ENCODE assay signal across 24 mouse cellular contexts in genomic region chr6:148708389-148708788, GRCm38 (mm10).
DNase-seq lines count a peak whose midpoint lies in the region; ATAC-seq and TF ChIP-seq lines count a peak whose summit lies in the region.
"Had no signal": no experiment of that assay in that cellular context is flagged by ENCODE, and none has a peak within 500 bp of the region (broad histone marks: within the 10 kb centered on the region; RNA-seq: fewer than 3 reads in every experiment).

No protein-coding gene starts in this region.

- dilution Hi-C loops in CH12.LX (cut with MboI; ENCODE audit: extremely low pct_ligation_motif_present, extremely low pct_unique_long_range_greater_than_20kb, low sequenced_read_pairs) = no loop called here

- H3K4me2 ChIP-seq in CH12.LX (ENCODE audit: insufficient read depth, low read depth, poor library complexity, severe bottlenecking) = no peak overlapping the region
- H3K4me2 ChIP-seq in midbrain, embryonic 14.5 days (ENCODE audit: low read length) = no peak overlapping the region
- H3K4me2 ChIP-seq: forebrain, embryonic 13.5 days; heart, embryonic 11.5 days; hindbrain, embryonic 14.5 days had no signal

- H3K9ac ChIP-seq in CH12.LX (ENCODE audit: insufficient read depth, low read depth) = no peak overlapping the region
- no peak overlapping the region for H3K9ac ChIP-seq in midbrain, embryonic 14.5 days (replicated peaks; ENCODE audit: low read length)
- H3K9ac ChIP-seq: forebrain, embryonic 13.5 days; hindbrain, embryonic 14.5 days had no signal

- H3K79me2 ChIP-seq in CH12.LX (replicated peaks; ENCODE audit: control insufficient read depth, extremely low read depth, insufficient read depth, poor library complexity, severe bottlenecking) = no peaks in the 10 kb centered on the region

- TF ChIP-seq CTCF in CH12.LX (conservative IDR thresholded peaks at IDR 0.05 in 1 of 2, IDR thresholded peaks at IDR 0.05 in 1 of 2; ENCODE audit: low read depth in 2 of 2, low read length in 2 of 2) = no peak
- no peak for TF ChIP-seq CTCF in gastrocnemius, adult 2 months (IDR thresholded peaks at IDR 0.05)

- TF ChIP-seq RAD21 in CH12.LX (IDR thresholded peaks at IDR 0.05; ENCODE audit: low read depth, low read length) = no peak

- no peak for TF ChIP-seq EP300 in CH12.LX (IDR thresholded peaks at IDR 0.05; ENCODE audit: low read length)

- in situ Hi-C loops in CH12.LX (cut with MboI; ENCODE audit: low pct_ligation_motif_present, low pct_unique_long_range_greater_than_20kb, low sequenced_read_pairs) = no loop called here

- 88% methylated on average over 2 of the region's 2 CpGs for WGBS in midbrain, embryonic 14.5 days

- no peaks in the 10 kb centered on the region for H3K27me3 ChIP-seq in CH12.LX (replicated peaks)
- H3K27me3 ChIP-seq in midbrain, embryonic 14.5 days (ENCODE audit: control insufficient read depth, insufficient read depth, low read length) = no peaks in the 10 kb centered on the region
- H3K27me3 ChIP-seq: forebrain, embryonic 13.5 days had no signal

- no peak overlapping the region for H3K27ac ChIP-seq in CH12.LX (ENCODE audit: insufficient read depth, low read depth)
- H3K27ac ChIP-seq in midbrain, embryonic 14.5 days (replicated peaks; ENCODE audit: low read depth, low read length) = no peak overlapping the region
- no peak overlapping the region for H3K27ac ChIP-seq in gastrocnemius, adult 2 months
- H3K27ac ChIP-seq: forebrain, embryonic 10.5 days; forebrain, embryonic 13.5 days; hindbrain, embryonic 14.5 days; hindbrain, postnatal 0 days had no signal

- intact Hi-C loops in gastrocnemius, adult 2 months (cut with DNase I) = no loop called here

- peaks cover 8 to 12% of the 10 kb centered on the region in 2 experiments for H3K4me1 ChIP-seq in CH12.LX (ENCODE audit: control insufficient read depth in 1 of 2, insufficient read depth in 2 of 2)
- no peaks in the 10 kb centered on the region for H3K4me1 ChIP-seq in midbrain, embryonic 14.5 days (ENCODE audit: control insufficient read depth, insufficient read depth, low read length)
- H3K4me1 ChIP-seq: forebrain, embryonic 10.5 days; forebrain, embryonic 13.5 days had no signal

- H3K36me3 ChIP-seq in CH12.LX (replicated peaks in 1 of 2; ENCODE audit: control insufficient read depth in 1 of 2, insufficient read depth in 1 of 2, low read length in 1 of 2) = no peaks in the 10 kb centered on the region
- H3K36me3 ChIP-seq in midbrain, embryonic 14.5 days (ENCODE audit: control insufficient read depth, insufficient read depth, low read length) = no peaks in the 10 kb centered on the region
- H3K36me3 ChIP-seq: forebrain, embryonic 10.5 days; G1E had no signal

- H3K4me3 ChIP-seq in CH12.LX (replicated peaks in 1 of 3; ENCODE audit: low read depth in 2 of 3, low read length in 2 of 3, poor library complexity in 1 of 3) = no peak overlapping the region
- H3K4me3 ChIP-seq in midbrain, embryonic 14.5 days (replicated peaks; ENCODE audit: low read depth, low read length) = no peak overlapping the region
- H3K4me3 ChIP-seq in gastrocnemius, adult 2 months = no peak overlapping the region
- H3K4me3 ChIP-seq: forebrain, embryonic 10.5 days; forebrain, embryonic 13.5 days had no signal

- DNase-seq in 416B (ENCODE audit: low read depth) = peak; percentile 53
- peak; percentile 4 for DNase-seq in CH12.LX (ENCODE audit: extremely low read depth)
- DNase-seq in liver = no peak
- DNase-seq in midbrain, embryonic 14.5 days = no peak
- DNase-seq in gastrocnemius, adult 2 months = no peak
- DNase-seq: adrenal gland, adult 2 months; adrenal gland, postnatal 25 days; cerebellum, adult 11-12 months; cerebellum, adult 8-10 months; cerebellum, postnatal 10 days; cerebellum, postnatal 36 days; gastrocnemius, postnatal 25 days; heart, postnatal 36 days had no signal

- no peak for TF ChIP-seq POLR2A in CH12.LX (IDR thresholded peaks at IDR 0.05; ENCODE audit: low read depth, low read length)

- peak; percentile 61 for ATAC-seq in granulocyte monocyte progenitor cell, adult 5-6 weeks (replicated peaks; ENCODE audit: poor library complexity, severe bottlenecking)
- ATAC-seq in megakaryocyte progenitor cell, adult 5-6 weeks (replicated peaks; ENCODE audit: poor library complexity) = peak; percentile 42
- ATAC-seq in midbrain, embryonic 14.5 days (ENCODE audit: low FRiP score, low TSS enrichment) = no peak
- ATAC-seq: forebrain, embryonic 13.5 days; forebrain, embryonic 16.5 days; hindbrain, postnatal 0 days; inflammation-experienced regulatory T-cells, adult 6 months; intestine, embryonic 16.5 days had no signal

- H3K9me3 ChIP-seq in CH12.LX (replicated peaks; ENCODE audit: low read length) = no peaks in the 10 kb centered on the region
- H3K9me3 ChIP-seq in midbrain, embryonic 14.5 days (ENCODE audit: control insufficient read depth, low read length) = no peaks in the 10 kb centered on the region
- H3K9me3 ChIP-seq: forebrain, embryonic 10.5 days; forebrain, embryonic 13.5 days; G1E had no signal

TF ChIP-seq in CH12.LX, 34 proteins besides CTCF, POLR2A, EP300 and RAD21:
- TF ChIP-seq MAZ (IDR thresholded peaks at IDR 0.05; ENCODE audit: low read depth, low read length) = no peak
- no peak for TF ChIP-seq TBP (conservative IDR thresholded peaks at IDR 0.05; ENCODE audit: low read depth, low read length)
- no peak for TF ChIP-seq IRF4 (IDR thresholded peaks at IDR 0.05; ENCODE audit: low read depth, low read length)
- TF ChIP-seq JUND (conservative IDR thresholded peaks at IDR 0.05; ENCODE audit: low read depth, low read length) = no peak
- no peak for TF ChIP-seq UBTF (IDR thresholded peaks at IDR 0.05; ENCODE audit: low read depth, low read length)
- no peak for TF ChIP-seq BHLHE40 (IDR thresholded peaks at IDR 0.05; ENCODE audit: low read depth, low read length)
- TF ChIP-seq ZC3H11A (IDR thresholded peaks at IDR 0.05; ENCODE audit: low read depth, low read length) = no peak
- no peak for TF ChIP-seq POLR2AphosphoS2 (IDR thresholded peaks at IDR 0.05; ENCODE audit: low read depth, low read length)
- TF ChIP-seq SIN3A (IDR thresholded peaks at IDR 0.05; ENCODE audit: low read length) = no peak
- no peak for TF ChIP-seq USF1 (IDR thresholded peaks at IDR 0.05; ENCODE audit: low read depth, low read length)
TF ChIP-seq in CH12.LX: peak in this region for 0.

Comparison
In these comparisons a context has a peak if more than half of its experiments do, and no peak if none do; other contexts are left out.
1. DNase-seq: peak in 416B (single experiment) and CH12.LX (single experiment); none in liver (single experiment), midbrain, embryonic 14.5 days (single experiment) and gastrocnemius, adult 2 months (single experiment).